Mouse (Mus musculus) ES-Bruce4 (cell line): ENCODE results near the gene Bcr.

ENCODE experiments used
- CTCF ChIP-seq: IDR thresholded peaks from one replicate; pipeline ENCODE4 v1.8.1; 2011; ENCODE audit warnings: low read depth, low read length
- EP300 ChIP-seq: IDR thresholded peaks from 2 replicates; pipeline ENCODE4 v1.6.1; 2011; ENCODE audit warnings: low read depth, low read length; ENCODE audit not compliant: insufficient read depth
- POLR2A ChIP-seq: IDR thresholded peaks from one replicate; pipeline ENCODE4 v1.8.1; 2011; ENCODE audit warnings: low read length; ENCODE audit not compliant: insufficient read depth

GRCm38 (mm10) chr10:75078174-75079128 lies 18.1 kb downstream of the Bcr start:
- TF ChIP-seq EP300 (no peak), POLR2A (no peak), CTCF (no peak)
